Mouse (Mus musculus): ENCODE results near the gene Ptpdc1. TPM values are rescaled to one million over a fixed set of nuclear protein-coding genes. Genes with fewer than 3 reads are reported as not detected.

The Ptpdc1 gene
- polyA plus RNA-seq, 1 experiment from 2014 or later: 9.4 TPM

GRCm38 (mm10) chr13:48574718-48575117, 50.7 kb downstream of the Ptpdc1 start:
- Histone ChIP-seq H3K9ac (no peak overlapping the region), H3K27me3 (no peaks in the 10 kb centered on the region), H3K36me3 (no peaks in the 10 kb centered on the region), H3K9me3 (no peaks in the 10 kb centered on the region), H3K4me3 (no peak overlapping the region), H3K4me2 (peak overlapping the region; percentile 44; the same call in 1 of the 2 replicates), H3K27ac (peak overlapping the region; percentile 93), H3K4me1 (peaks cover 39% of the 10 kb centered on the region)
- 50% methylated on average over 6 of the region's 6 CpGs for WGBS
- no peak for ATAC-seq (ENCODE audit: borderline replicate concordance, extremely low read depth, low FRiP score, low TSS enrichment)

GRCm38 (mm10) chr13:48573525-48574355, 51.7 kb downstream of the Ptpdc1 start:
- Histone ChIP-seq H3K36me3 (no peaks in the 10 kb centered on the region), H3K4me2 (peak overlapping the region; percentile 44), H3K27ac (peak overlapping the region; percentile 93), H3K4me3 (no peak overlapping the region), H3K4me1 (peaks cover 42% of the 10 kb centered on the region), H3K9me3 (no peaks in the 10 kb centered on the region), H3K27me3 (no peaks in the 10 kb centered on the region), H3K9ac (no peak overlapping the region)
- peak; percentile 82 for ATAC-seq (ENCODE audit: borderline replicate concordance, extremely low read depth, low FRiP score, low TSS enrichment)
- WGBS: 30% methylated on average over 19 of the region's 19 CpGs

- no peak for ATAC-seq (ENCODE audit: borderline replicate concordance, extremely low read depth, low FRiP score, low TSS enrichment)
- Histone ChIP-seq H3K9me3 (no peaks in the 10 kb centered on the region), H3K4me2 (no peak overlapping the region), H3K9ac (no peak overlapping the region), H3K27ac (no peak overlapping the region), H3K27me3 (no peaks in the 10 kb centered on the region), H3K36me3 (no peaks in the 10 kb centered on the region), H3K4me3 (no peak overlapping the region), H3K4me1 (peaks cover 43% of the 10 kb centered on the region)
- WGBS: 58% methylated on average over 1 of the region's 1 CpGs
These were observed 53.3 kb downstream of the Ptpdc1 start for GRCm38 (mm10) chr13:48572127-48572526.

GRCm38 (mm10) chr13:48571298-48571697, 54.2 kb downstream of the Ptpdc1 start:
- Histone ChIP-seq H3K9me3 (no peaks in the 10 kb centered on the region), H3K9ac (no peak overlapping the region), H3K4me2 (no peak overlapping the region), H3K36me3 (no peaks in the 10 kb centered on the region), H3K27me3 (no peaks in the 10 kb centered on the region), H3K4me3 (no peak overlapping the region), H3K4me1 (peaks cover 48% of the 10 kb centered on the region), H3K27ac (no peak overlapping the region)
- WGBS: 69% methylated on average over 5 of the region's 5 CpGs
- ATAC-seq (ENCODE audit: borderline replicate concordance, extremely low read depth, low FRiP score, low TSS enrichment): no peak

- 67% methylated on average over 5 of the region's 5 CpGs for WGBS
These were observed 55.8 kb downstream of the Ptpdc1 start for GRCm38 (mm10) chr13:48569576-48570132.

GRCm38 (mm10) chr13:48567646-48568045, 57.8 kb downstream of the Ptpdc1 start:
- H3K9ac ChIP-seq: no peak overlapping the region
- WGBS: 44% methylated on average over 3 of the region's 3 CpGs
- no peak overlapping the region for H3K4me3 ChIP-seq
- H3K36me3 ChIP-seq: no peaks in the 10 kb centered on the region
- peaks cover 39% of the 10 kb centered on the region for H3K4me1 ChIP-seq
- no peak for ATAC-seq (ENCODE audit: borderline replicate concordance, extremely low read depth, low FRiP score, low TSS enrichment)
- H3K27me3 ChIP-seq: no peaks in the 10 kb centered on the region
- peak overlapping the region; percentile 55 for H3K27ac ChIP-seq
- no peak overlapping the region for H3K4me2 ChIP-seq
- H3K9me3 ChIP-seq: no peaks in the 10 kb centered on the region

More at GRCm38 (mm10) chr13:48569576-48570132, 55.8 kb downstream of the Ptpdc1 start:
- no peak overlapping the region for H3K27ac ChIP-seq
- H3K36me3 ChIP-seq: no peaks in the 10 kb centered on the region
- H3K9me3 ChIP-seq: no peaks in the 10 kb centered on the region
- H3K9ac ChIP-seq: no peak overlapping the region
- H3K4me3 ChIP-seq: no peak overlapping the region
- no peaks in the 10 kb centered on the region for H3K27me3 ChIP-seq
- H3K4me1 ChIP-seq: peaks cover 56% of the 10 kb centered on the region
- no peak for ATAC-seq (ENCODE audit: borderline replicate concordance, extremely low read depth, low FRiP score, low TSS enrichment)
- H3K4me2 ChIP-seq: no peak overlapping the region

- Histone ChIP-seq H3K4me3 (no peak overlapping the region), H3K4me2 (peak overlapping the region; percentile 28), H3K9ac (0 out of 2 replicates have a peak overlapping the region, but pooled peaks have one; percentile 11), H3K4me1 (peaks cover 37% of the 10 kb centered on the region), H3K36me3 (no peaks in the 10 kb centered on the region), H3K27me3 (no peaks in the 10 kb centered on the region), H3K9me3 (no peaks in the 10 kb centered on the region), H3K27ac (peak overlapping the region; percentile 94)
- 4% methylated on average over 13 of the region's 13 CpGs for WGBS
- peak; percentile 88 for ATAC-seq (ENCODE audit: borderline replicate concordance, extremely low read depth, low FRiP score, low TSS enrichment)
These were observed 59.1 kb downstream of the Ptpdc1 start for GRCm38 (mm10) chr13:48566116-48566935.

GRCm38 (mm10) chr13:48564881-48565600, 60.4 kb downstream of the Ptpdc1 start:
- Histone ChIP-seq H3K9me3 (no peaks in the 10 kb centered on the region), H3K27ac (peak overlapping the region; percentile 94), H3K4me3 (no peak overlapping the region), H3K4me1 (peaks cover 37% of the 10 kb centered on the region), H3K9ac (no peak overlapping the region), H3K27me3 (no peaks in the 10 kb centered on the region), H3K36me3 (no peaks in the 10 kb centered on the region), H3K4me2 (no peak overlapping the region)
- ATAC-seq (ENCODE audit: borderline replicate concordance, extremely low read depth, low FRiP score, low TSS enrichment): no peak
- 80% methylated on average over 5 of the region's 5 CpGs for WGBS

- Histone ChIP-seq H3K9ac (no peak overlapping the region), H3K4me1 (peaks cover 23% of the 10 kb centered on the region), H3K27me3 (no peaks in the 10 kb centered on the region), H3K4me3 (no peak overlapping the region), H3K4me2 (no peak overlapping the region), H3K9me3 (no peaks in the 10 kb centered on the region), H3K36me3 (no peaks in the 10 kb centered on the region), H3K27ac (no peak overlapping the region)
- WGBS: 70% methylated on average over 5 of the region's 5 CpGs
- no peak for ATAC-seq (ENCODE audit: borderline replicate concordance, extremely low read depth, low FRiP score, low TSS enrichment)
These were observed 63.1 kb downstream of the Ptpdc1 start for GRCm38 (mm10) chr13:48562336-48562735.

- 88% methylated on average over 2 of the region's 2 CpGs for WGBS
- Histone ChIP-seq H3K27me3 (no peaks in the 10 kb centered on the region), H3K4me3 (no peak overlapping the region), H3K36me3 (no peaks in the 10 kb centered on the region), H3K9me3 (no peaks in the 10 kb centered on the region), H3K4me2 (no peak overlapping the region), H3K27ac (no peak overlapping the region), H3K9ac (no peak overlapping the region), H3K4me1 (peaks cover 18% of the 10 kb centered on the region)
- ATAC-seq (ENCODE audit: borderline replicate concordance, extremely low read depth, low FRiP score, low TSS enrichment): no peak
These were observed 64.0 kb downstream of the Ptpdc1 start for GRCm38 (mm10) chr13:48561481-48561880.

- Histone ChIP-seq H3K27me3 (no peaks in the 10 kb centered on the region), H3K9ac (no peak overlapping the region), H3K36me3 (no peaks in the 10 kb centered on the region), H3K4me3 (no peak overlapping the region), H3K4me1 (peaks cover 28% of the 10 kb centered on the region), H3K27ac (no peak overlapping the region), H3K4me2 (no peak overlapping the region), H3K9me3 (no peaks in the 10 kb centered on the region)
- WGBS: 53% methylated on average over 1 of the region's 1 CpGs
- ATAC-seq (ENCODE audit: borderline replicate concordance, extremely low read depth, low FRiP score, low TSS enrichment): no peak
These were observed 69.5 kb downstream of the Ptpdc1 start for GRCm38 (mm10) chr13:48555976-48556375.

Measured in lung, embryonic 15.5 days (tissue).